Mouse (Mus musculus): ENCODE measurements around the gene Klf7. TPM values are rescaled to one million over a fixed set of nuclear protein-coding genes. Genes with fewer than 3 reads are reported as not detected.

Gene Klf7
- polyA plus RNA-seq, 1 experiment from 2014 or later, result 71.4 TPM

DNA sequence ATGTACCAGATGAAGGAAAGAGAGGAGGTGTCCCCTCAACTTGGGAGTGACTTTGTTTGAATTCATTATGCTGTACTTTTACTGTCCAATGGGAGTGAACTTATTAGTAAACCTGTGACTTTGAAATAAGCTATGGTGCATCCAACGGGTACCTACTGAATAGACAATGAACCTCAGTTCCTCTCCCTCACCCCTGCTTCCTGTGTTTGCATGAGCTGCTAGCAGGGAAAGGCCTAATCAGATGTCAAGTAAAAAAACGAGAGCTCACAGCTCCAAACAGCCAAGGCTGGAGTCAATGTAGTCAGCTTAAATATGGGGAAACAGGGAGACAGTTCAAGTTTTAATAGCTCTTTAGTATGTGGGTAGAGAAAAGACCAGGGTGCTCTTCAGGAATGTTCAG lies 77.5 kb downstream of the Klf7 start:
- no peak overlapping the region for H3K9ac ChIP-seq (replicated peaks; ENCODE audit: low read depth, low read length)
- no peaks in the 10 kb centered on the region for H3K9me3 ChIP-seq (ENCODE audit: control insufficient read depth, low read length)
- no peaks in the 10 kb centered on the region for H3K36me3 ChIP-seq (ENCODE audit: control insufficient read depth, insufficient read depth, low read length)
- H3K27me3 ChIP-seq (ENCODE audit: control insufficient read depth, insufficient read depth, low read length), result no peaks in the 10 kb centered on the region
- H3K4me3 ChIP-seq (ENCODE audit: low read depth, low read length), result no peak overlapping the region
- no peak overlapping the region for H3K27ac ChIP-seq (ENCODE audit: low read depth, low read length)
- H3K4me2 ChIP-seq (ENCODE audit: low read depth, low read length), result no peak overlapping the region
- peaks cover 12% of the 10 kb centered on the region; the same call in 1 of the 2 replicates for H3K4me1 ChIP-seq (ENCODE audit: control insufficient read depth, insufficient read depth, low read length)
- 52% methylated on average over 2 of the region's 2 CpGs for WGBS
- no peak for ATAC-seq (ENCODE audit: low read depth)

DNA sequence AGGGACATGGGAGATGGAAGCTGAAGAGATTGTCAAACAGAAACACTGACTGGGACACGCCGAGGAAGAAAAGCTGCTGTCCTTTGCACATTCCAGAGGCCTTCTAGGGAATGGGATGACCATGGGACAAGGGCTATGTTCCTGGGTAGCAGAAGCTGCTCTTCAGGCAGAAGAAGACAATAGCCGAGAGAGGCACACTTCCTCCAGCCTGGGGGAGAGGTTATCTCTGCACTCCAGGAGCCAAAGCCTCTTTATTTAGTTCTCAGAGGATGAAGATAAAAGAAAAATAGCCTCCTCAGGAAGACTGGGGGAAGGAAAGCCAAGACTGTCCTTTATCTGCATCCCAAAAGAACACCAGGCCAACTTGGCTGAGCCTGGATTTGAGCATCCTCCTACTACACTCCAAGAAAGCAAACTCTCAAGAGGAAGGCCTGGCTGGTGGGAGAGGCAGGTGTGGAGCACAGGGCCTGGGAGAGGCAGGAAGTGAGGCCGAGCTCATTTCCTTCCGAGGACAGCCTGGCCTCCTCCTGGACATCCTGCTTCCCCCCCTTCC lies 81.2 kb downstream of the Klf7 start:
- Histone ChIP-seq H3K9me3 (ENCODE audit: control insufficient read depth, low read length) (no peaks in the 10 kb centered on the region), H3K36me3 (ENCODE audit: control insufficient read depth, insufficient read depth, low read length) (no peaks in the 10 kb centered on the region), H3K27me3 (ENCODE audit: control insufficient read depth, insufficient read depth, low read length) (no peaks in the 10 kb centered on the region), H3K27ac (ENCODE audit: low read depth, low read length) (no peak overlapping the region), H3K9ac (replicated peaks; ENCODE audit: low read depth, low read length) (no peak overlapping the region), H3K4me2 (ENCODE audit: low read depth, low read length) (no peak overlapping the region), H3K4me3 (ENCODE audit: low read depth, low read length) (no peak overlapping the region), H3K4me1 (ENCODE audit: control insufficient read depth, insufficient read depth, low read length) (peaks cover 18% of the 10 kb centered on the region; the same call in 1 of the 2 replicates)
- WGBS, result 73% methylated on average over 5 of the region's 5 CpGs
- no peak for ATAC-seq (ENCODE audit: low read depth)

DNA sequence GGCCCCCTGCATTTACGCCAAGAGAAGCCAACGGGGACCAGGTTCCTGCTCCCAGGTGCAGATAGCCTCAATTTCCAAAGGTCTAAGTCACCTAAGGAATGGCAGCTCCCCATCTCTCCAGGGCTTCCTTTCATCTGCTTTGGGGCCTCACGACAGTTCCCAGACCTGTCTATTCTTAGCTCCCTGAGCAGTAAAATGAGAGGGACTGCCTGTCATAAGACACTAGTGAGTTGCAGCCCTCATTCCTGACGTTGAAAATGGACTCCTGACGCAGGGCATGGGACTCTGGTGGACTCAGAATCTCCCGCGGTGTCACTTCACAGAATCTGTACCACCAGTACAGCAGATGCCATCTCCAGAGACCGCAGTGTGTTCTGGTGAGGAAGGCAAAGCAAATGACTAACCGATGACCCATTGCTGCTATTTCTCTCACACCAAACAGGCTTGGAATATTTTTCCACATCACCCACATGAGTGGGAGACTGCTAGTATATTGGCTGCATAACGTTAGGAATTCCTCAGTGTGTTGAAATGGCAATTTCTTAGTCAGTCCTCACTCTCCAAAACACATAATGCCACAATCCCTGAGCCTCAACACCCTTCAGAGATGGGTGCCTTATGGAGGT lies 81.9 kb downstream of the Klf7 start:
- no peak overlapping the region for H3K27ac ChIP-seq (ENCODE audit: low read depth, low read length)
- H3K4me3 ChIP-seq (ENCODE audit: low read depth, low read length), result no peak overlapping the region
- H3K4me2 ChIP-seq (ENCODE audit: low read depth, low read length), result no peak overlapping the region
- H3K36me3 ChIP-seq (ENCODE audit: control insufficient read depth, insufficient read depth, low read length), result 0 out of 2 replicates have a peak, but pooled peaks cover 2% of the 10 kb centered on the region
- no peaks in the 10 kb centered on the region for H3K27me3 ChIP-seq (ENCODE audit: control insufficient read depth, insufficient read depth, low read length)
- H3K9me3 ChIP-seq (ENCODE audit: control insufficient read depth, low read length), result no peaks in the 10 kb centered on the region
- WGBS, result 88% methylated on average over 10 of the region's 10 CpGs
- no peak overlapping the region for H3K9ac ChIP-seq (replicated peaks; ENCODE audit: low read depth, low read length)
- H3K4me1 ChIP-seq (ENCODE audit: control insufficient read depth, insufficient read depth, low read length), result peaks cover 18% of the 10 kb centered on the region; the same call in 1 of the 2 replicates
- no peak for ATAC-seq (ENCODE audit: low read depth)

DNA sequence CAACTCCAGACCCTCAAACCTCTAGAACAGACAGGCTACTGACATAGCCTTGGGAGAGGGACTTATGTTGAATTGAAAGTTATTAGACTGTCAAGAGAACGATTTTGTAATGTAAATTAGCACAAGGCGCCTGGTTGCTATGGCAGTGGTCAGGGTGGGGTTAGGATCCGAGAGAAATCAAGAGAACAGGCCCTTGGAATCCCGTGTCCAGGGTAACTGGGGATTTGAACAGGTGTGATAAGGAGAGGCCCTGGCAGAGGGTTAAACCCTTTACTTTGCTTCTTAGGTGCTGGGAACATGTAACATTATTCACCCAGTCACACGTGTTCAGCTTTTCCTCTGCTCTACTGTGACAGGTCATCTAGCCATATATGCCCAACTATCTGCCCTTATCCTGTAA lies 83.7 kb downstream of the Klf7 start:
- H3K4me2 ChIP-seq (ENCODE audit: low read depth, low read length), result no peak overlapping the region
- peaks cover 10% of the 10 kb centered on the region; the same call in 1 of the 2 replicates for H3K4me1 ChIP-seq (ENCODE audit: control insufficient read depth, insufficient read depth, low read length)
- no peaks in the 10 kb centered on the region for H3K9me3 ChIP-seq (ENCODE audit: control insufficient read depth, low read length)
- peaks cover 3% of the 10 kb centered on the region; the same call in 1 of the 2 replicates for H3K36me3 ChIP-seq (ENCODE audit: control insufficient read depth, insufficient read depth, low read length)
- H3K4me3 ChIP-seq (ENCODE audit: low read depth, low read length), result no peak overlapping the region
- 28% methylated on average over 5 of the region's 5 CpGs for WGBS
- H3K27ac ChIP-seq (ENCODE audit: low read depth, low read length), result no peak overlapping the region
- H3K9ac ChIP-seq (replicated peaks; ENCODE audit: low read depth, low read length), result no peak overlapping the region
- no peak for ATAC-seq (ENCODE audit: low read depth)
- H3K27me3 ChIP-seq (ENCODE audit: control insufficient read depth, insufficient read depth, low read length), result no peaks in the 10 kb centered on the region

DNA sequence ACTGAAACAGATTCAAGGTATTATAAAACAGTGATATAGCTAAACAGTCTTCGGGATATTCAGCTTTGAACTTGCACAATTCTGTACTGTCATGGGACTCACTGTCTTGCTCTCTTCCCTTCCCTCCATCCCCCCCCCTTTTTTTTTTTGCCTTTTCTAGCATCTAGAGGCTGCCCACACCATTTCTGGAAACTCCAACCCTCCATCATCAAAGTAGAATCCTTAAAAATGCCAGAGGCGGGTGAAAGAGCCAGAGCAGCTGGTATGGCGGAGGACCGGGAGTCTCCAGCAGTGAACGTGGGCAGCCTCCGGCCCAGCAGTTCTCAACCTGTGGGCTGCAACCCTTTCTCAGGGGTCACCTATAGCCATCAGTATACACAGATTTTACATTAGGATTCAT lies 84.3 kb downstream of the Klf7 start:
- Histone ChIP-seq H3K9me3 (ENCODE audit: control insufficient read depth, low read length) (no peaks in the 10 kb centered on the region), H3K9ac (replicated peaks; ENCODE audit: low read depth, low read length) (no peak overlapping the region), H3K4me1 (ENCODE audit: control insufficient read depth, insufficient read depth, low read length) (peaks cover 7% of the 10 kb centered on the region; the same call in 1 of the 2 replicates), H3K4me3 (ENCODE audit: low read depth, low read length) (no peak overlapping the region), H3K4me2 (ENCODE audit: low read depth, low read length) (no peak overlapping the region), H3K36me3 (ENCODE audit: control insufficient read depth, insufficient read depth, low read length) (peaks cover 3% of the 10 kb centered on the region; the same call in 1 of the 2 replicates), H3K27ac (ENCODE audit: low read depth, low read length) (no peak overlapping the region), H3K27me3 (ENCODE audit: control insufficient read depth, insufficient read depth, low read length) (no peaks in the 10 kb centered on the region)
- 75% methylated on average over 6 of the region's 6 CpGs for WGBS
- no peak for ATAC-seq (ENCODE audit: low read depth)

DNA sequence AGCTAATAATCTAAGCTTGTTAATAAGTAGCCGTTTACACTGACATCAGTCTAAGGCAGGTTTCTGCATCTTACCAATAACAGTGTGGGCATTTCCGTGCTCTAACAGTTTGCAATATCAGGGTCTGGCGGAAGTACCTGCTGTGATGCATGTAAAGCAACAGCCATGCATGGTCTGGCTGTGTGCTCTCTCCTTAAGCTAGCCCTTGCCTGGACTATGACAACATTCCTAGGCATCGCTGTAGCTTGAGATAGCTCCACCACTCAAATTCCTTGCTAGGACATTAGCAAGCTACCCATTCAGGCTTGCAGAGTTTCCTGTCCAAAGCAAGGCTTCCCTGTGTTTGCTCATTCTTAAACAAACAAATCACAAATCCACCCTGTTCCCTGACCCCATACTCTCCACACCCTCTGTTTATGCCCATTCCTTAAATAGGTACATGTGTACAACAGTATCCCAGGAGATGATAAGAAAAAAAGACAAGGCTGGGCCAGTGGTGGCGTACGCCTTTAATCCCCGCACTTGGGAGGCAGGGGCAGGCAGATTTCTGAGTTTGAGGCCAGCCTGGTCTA lies 85.1 kb downstream of the Klf7 start:
- 82% methylated on average over 7 of the region's 7 CpGs for WGBS
- Histone ChIP-seq H3K4me1 (ENCODE audit: control insufficient read depth, insufficient read depth, low read length) (peaks cover 6% of the 10 kb centered on the region; the same call in 1 of the 2 replicates), H3K27ac (ENCODE audit: low read depth, low read length) (no peak overlapping the region), H3K36me3 (ENCODE audit: control insufficient read depth, insufficient read depth, low read length) (peaks cover 3% of the 10 kb centered on the region; the same call in 1 of the 2 replicates), H3K4me3 (ENCODE audit: low read depth, low read length) (no peak overlapping the region), H3K27me3 (ENCODE audit: control insufficient read depth, insufficient read depth, low read length) (no peaks in the 10 kb centered on the region), H3K9ac (replicated peaks; ENCODE audit: low read depth, low read length) (no peak overlapping the region), H3K4me2 (ENCODE audit: low read depth, low read length) (no peak overlapping the region), H3K9me3 (ENCODE audit: control insufficient read depth, low read length) (no peaks in the 10 kb centered on the region)
- ATAC-seq (ENCODE audit: low read depth), result no peak

DNA sequence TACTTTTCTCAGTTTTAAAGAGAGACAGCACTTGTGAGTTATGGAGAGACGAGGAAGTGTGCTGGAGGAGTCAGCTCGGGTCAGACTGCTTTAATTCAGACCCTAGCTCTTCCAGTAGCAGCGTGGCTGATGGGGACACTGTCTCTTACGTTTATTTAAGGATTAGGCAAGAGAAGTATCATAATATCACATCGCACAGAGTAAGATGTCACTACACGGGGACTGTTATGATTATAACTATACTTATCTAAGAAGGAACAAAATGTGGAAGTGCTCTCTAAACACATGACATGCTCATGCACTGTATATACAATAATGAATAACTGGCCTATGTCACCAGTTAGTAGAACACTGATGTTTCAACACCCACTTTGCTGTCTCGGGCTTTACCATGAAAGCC lies 86.3 kb downstream of the Klf7 start:
- H3K27ac ChIP-seq (ENCODE audit: low read depth, low read length), result no peak overlapping the region
- WGBS, result 52% methylated on average over 7 of the region's 7 CpGs

DNA sequence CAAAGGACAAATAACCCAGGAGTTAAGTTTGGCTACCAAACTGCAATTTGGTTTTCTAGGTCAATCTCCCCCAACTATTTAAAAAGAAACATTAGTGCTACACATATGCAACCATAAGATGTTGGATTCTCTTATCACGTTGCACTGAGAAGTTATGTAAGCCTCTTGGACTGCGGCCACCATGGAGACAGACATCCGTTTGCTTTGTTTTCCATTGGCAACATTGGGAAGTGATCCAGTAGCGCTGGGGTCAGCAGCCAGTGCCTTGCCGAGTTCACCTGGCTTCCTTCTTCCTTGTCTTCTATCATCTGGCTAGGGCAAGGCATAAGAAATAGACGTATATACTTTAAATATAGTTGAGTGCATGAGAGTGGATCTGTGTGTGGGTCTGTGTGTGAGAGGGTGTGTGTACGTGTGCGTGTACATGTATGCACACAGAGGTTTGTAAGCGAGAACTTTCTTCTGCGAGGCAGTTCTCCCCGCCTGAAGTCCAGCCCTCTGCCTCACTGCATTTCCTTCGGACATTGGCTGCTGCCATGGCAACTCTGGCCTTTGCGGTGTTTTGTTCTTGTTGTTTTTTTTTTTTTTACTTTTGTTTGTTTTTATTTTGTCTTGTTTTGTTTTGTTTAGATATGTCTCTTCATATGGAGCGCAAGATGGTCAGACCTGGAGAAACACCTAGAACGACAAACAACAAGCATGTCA lies 86.8 kb downstream of the Klf7 start:
- no peak overlapping the region for H3K4me3 ChIP-seq (ENCODE audit: low read depth, low read length)
- no peak overlapping the region for H3K4me2 ChIP-seq (ENCODE audit: low read depth, low read length)
- no peak overlapping the region for H3K27ac ChIP-seq (ENCODE audit: low read depth, low read length)
- H3K27me3 ChIP-seq (ENCODE audit: control insufficient read depth, insufficient read depth, low read length), result no peaks in the 10 kb centered on the region
- H3K4me1 ChIP-seq (ENCODE audit: control insufficient read depth, insufficient read depth, low read length), result peaks cover 6% of the 10 kb centered on the region; the same call in 1 of the 2 replicates
- H3K9me3 ChIP-seq (ENCODE audit: control insufficient read depth, low read length), result no peaks in the 10 kb centered on the region
- 0 out of 2 replicates have a peak, but pooled peaks have one; percentile 44 for ATAC-seq (ENCODE audit: low read depth)
- no peak overlapping the region for H3K9ac ChIP-seq (replicated peaks; ENCODE audit: low read depth, low read length)
- peaks cover 3% of the 10 kb centered on the region; the same call in 1 of the 2 replicates for H3K36me3 ChIP-seq (ENCODE audit: control insufficient read depth, insufficient read depth, low read length)
- 44% methylated on average over 15 of the region's 15 CpGs for WGBS

More for the DNA sequence above, 86.3 kb downstream of the Klf7 start:
- Histone ChIP-seq H3K9me3 (ENCODE audit: control insufficient read depth, low read length) (no peaks in the 10 kb centered on the region), H3K9ac (replicated peaks; ENCODE audit: low read depth, low read length) (no peak overlapping the region), H3K4me1 (ENCODE audit: control insufficient read depth, insufficient read depth, low read length) (peaks cover 6% of the 10 kb centered on the region; the same call in 1 of the 2 replicates), H3K4me2 (ENCODE audit: low read depth, low read length) (no peak overlapping the region), H3K36me3 (ENCODE audit: control insufficient read depth, insufficient read depth, low read length) (peaks cover 3% of the 10 kb centered on the region; the same call in 1 of the 2 replicates), H3K4me3 (ENCODE audit: low read depth, low read length) (no peak overlapping the region), H3K27me3 (ENCODE audit: control insufficient read depth, insufficient read depth, low read length) (no peaks in the 10 kb centered on the region)
- ATAC-seq (ENCODE audit: low read depth), result no peak

Data from neural tube, embryonic 14.5 days (tissue).